Mouse (Mus musculus) cerebellum, postnatal 4 days (tissue): ENCODE results near the gene St6galnac3.
A peak's percentile ranks its signal among the peaks of the same experiment; 100 is the strongest.

ENCODE experiments used
- DNase-seq, 2 experiments: peaks; one replicate each; pipeline ENCODE4 v3.0.0; 2022; ENCODE audit warnings: low spot score in 2 of 2, mixed read lengths in 1 of 2

The St6galnac3 gene

GRCm38 (mm10) chr3:153291406-153292045 lies 433.4 kb downstream of the St6galnac3 start:
- no peak for DNase-seq

GRCm38 (mm10) chr3:153289971-153290370 lies 435.0 kb downstream of the St6galnac3 start:
- no peak for DNase-seq

GRCm38 (mm10) chr3:153287564-153287963 lies 437.4 kb downstream of the St6galnac3 start:
- DNase-seq, result no peak

- no peak for DNase-seq
These were observed 437.9 kb downstream of the St6galnac3 start for GRCm38 (mm10) chr3:153287081-153287480.

- peak in 1 of 2 experiments; percentile 39 for DNase-seq
These were observed 442.7 kb downstream of the St6galnac3 start for GRCm38 (mm10) chr3:153282123-153282765.

- DNase-seq, result no peak
These were observed 446.7 kb downstream of the St6galnac3 start for GRCm38 (mm10) chr3:153278249-153278648.

- no peak for DNase-seq
These were observed 447.5 kb downstream of the St6galnac3 start for GRCm38 (mm10) chr3:153277389-153277999.

- DNase-seq, result no peak
These were observed 448.1 kb downstream of the St6galnac3 start for GRCm38 (mm10) chr3:153276830-153277388.

GRCm38 (mm10) chr3:153276101-153276829 lies 448.7 kb downstream of the St6galnac3 start:
- no peak for DNase-seq

GRCm38 (mm10) chr3:153272241-153272640 lies 452.7 kb downstream of the St6galnac3 start:
- no peak for DNase-seq

GRCm38 (mm10) chr3:153267397-153267796 lies 457.6 kb downstream of the St6galnac3 start:
- no peak for DNase-seq

- DNase-seq, result no peak
These were observed 463.0 kb downstream of the St6galnac3 start for GRCm38 (mm10) chr3:153261985-153262384.

GRCm38 (mm10) chr3:153260225-153260933 lies 464.6 kb downstream of the St6galnac3 start:
- no peak for DNase-seq

GRCm38 (mm10) chr3:153255910-153256309 lies 469.1 kb downstream of the St6galnac3 start:
- DNase-seq, result no peak

GRCm38 (mm10) chr3:153251653-153252052 lies 473.3 kb downstream of the St6galnac3 start:
- DNase-seq, result no peak

- DNase-seq, result peak; percentile 56 to 74
These were observed 474.2 kb downstream of the St6galnac3 start for GRCm38 (mm10) chr3:153250598-153251257.

GRCm38 (mm10) chr3:153248866-153249265 lies 476.1 kb downstream of the St6galnac3 start:
- no peak for DNase-seq

GRCm38 (mm10) chr3:153248029-153248428 lies 476.9 kb downstream of the St6galnac3 start:
- peak in 1 of 2 experiments; percentile 30 for DNase-seq

GRCm38 (mm10) chr3:153242524-153242923 lies 482.4 kb downstream of the St6galnac3 start:
- no peak for DNase-seq

- DNase-seq, result no peak
These were observed 483.8 kb downstream of the St6galnac3 start for GRCm38 (mm10) chr3:153241134-153241533.

GRCm38 (mm10) chr3:153240366-153240765 lies 484.6 kb downstream of the St6galnac3 start:
- DNase-seq, result no peak
